Mouse (Mus musculus): Measurements from ENCODE around the gene Hs6st3.
A peak's percentile ranks its signal among the peaks of the same experiment; 100 is the strongest.
"Not testable (repeated sequence)": the region's sequence is repeated elsewhere in the genome, so short reads cannot be mapped to it uniquely, and the experiment has no call there.

Gene Hs6st3

DNA sequence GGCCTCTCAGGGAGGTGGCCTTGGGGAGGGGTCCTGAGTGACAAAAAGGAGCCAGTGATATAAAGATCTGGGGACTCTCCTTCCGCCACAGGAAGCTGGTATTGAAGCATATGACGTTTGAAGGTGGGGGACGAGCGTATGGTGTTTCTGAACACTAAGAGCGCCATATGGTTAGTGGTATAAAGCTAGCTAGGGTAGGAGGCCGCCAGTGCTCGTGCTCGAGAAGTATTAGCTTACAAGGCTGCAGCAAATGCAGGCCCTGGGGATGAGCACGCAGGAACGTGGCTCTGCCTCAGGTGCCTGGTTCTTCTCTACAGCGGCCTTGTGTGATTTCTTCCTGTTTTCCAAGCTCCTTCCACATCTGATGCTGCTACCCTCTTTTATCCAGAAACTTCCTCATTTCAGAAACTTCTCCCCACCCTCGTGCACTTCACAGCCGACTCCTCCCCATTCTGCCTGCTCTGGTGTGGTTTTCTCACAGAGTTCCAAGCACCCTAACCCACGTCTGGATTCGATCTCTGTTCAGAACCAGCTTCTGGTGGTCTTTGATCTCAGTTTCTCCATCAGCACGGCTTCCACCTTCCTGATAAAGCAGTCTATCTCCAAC lies 110.0 kb downstream of the Hs6st3 start:
- ATAC-seq (ENCODE audit: low TSS enrichment), result peak; percentile 94

DNA sequence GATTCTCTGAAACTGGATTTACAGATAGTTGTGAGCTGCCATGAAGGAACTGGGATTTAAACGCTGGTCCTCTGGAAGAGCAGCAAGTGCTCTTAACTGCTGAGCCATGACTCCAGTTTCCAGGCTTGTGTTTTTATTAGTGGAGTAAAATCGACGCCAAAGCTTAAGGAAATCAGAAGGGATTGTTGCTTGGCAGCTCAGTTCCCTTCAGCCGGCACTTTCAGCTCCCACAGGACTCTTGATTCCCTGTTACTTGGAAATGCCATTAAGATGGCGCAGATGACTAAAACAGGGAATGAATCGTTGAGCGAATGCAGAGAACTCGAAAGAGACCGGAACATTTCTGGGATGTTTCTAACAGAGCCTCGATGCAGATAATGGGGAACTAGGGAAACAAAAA lies 112.2 kb downstream of the Hs6st3 start:
- ATAC-seq (ENCODE audit: low TSS enrichment), result no peak

DNA sequence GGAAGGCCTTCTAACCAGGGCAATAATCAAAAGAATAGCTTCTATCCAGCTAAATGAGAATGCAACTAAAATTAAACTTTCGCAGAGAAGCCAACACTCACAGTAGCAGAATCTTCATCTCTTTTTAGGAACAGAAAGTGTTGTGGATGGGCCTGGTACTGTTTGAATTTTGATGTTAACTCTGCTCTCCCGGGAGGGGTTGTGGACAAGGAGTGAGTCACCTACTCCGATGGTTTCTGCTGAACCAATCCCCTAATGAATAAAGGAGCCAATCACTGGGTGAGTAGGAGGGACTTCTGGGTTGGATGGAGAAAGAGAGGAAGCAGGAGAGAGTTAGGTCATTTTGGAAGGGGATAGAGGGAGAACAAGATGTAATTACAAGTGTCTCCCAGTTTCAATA lies 117.3 kb downstream of the Hs6st3 start:
- peak; percentile 94 for ATAC-seq (ENCODE audit: low TSS enrichment)

DNA sequence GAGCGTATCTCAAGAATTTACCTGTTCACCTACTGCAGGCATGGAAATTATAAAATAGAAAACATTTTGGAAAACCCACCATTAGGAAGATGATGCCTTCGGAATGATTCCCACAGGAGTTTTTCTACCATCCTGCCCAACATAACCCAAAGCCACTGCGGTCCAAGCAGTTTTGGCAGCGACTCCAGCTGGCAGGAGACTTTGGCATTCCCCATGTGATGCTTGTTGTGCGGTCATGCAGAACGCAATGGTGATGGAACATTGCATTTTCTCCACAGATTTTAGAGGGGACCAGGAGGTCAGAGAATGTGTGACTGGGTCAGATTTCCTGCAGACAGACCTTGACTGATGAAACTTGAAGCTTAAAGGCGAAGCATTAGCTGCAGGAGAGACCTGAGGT lies 118.9 kb downstream of the Hs6st3 start:
- ATAC-seq (ENCODE audit: low TSS enrichment), result no peak

DNA sequence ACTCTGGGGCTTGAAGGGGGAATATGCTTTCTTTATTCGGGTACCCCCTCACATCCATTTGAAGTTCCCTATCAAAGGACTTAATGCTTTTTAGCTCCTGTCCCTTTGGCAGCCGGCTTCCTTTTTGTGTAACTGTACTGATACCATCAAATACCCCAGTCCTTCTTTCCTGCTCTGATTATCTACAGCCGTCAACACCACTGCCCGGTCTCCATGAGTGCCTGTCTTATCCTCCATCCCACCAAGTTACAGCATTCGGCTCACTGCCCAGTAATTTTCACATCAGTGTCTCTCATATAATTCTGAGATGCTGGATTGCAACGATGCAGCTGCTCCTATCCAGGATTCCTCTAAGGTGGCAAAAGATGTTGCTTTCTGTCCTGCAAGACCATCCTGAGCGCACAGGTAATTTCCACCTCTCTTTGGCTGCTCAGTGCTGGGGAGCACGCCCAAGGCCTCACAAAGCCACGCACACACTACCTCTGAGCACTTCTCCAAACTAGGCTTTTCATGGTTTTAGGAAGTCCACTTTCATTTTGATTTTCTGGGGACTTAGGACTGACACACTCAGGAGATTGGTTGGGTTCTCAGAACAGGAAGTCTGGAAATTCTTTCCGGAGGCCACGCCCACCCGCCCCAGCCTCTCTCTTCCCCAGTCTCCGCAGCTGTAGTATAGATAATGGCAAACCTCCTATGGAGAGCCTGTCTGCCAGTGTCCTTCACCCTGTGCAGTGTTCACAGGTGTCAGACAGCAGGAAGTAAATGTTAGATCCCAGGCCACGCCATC lies 122.2 kb downstream of the Hs6st3 start:
- no peak for ATAC-seq (ENCODE audit: low TSS enrichment)

DNA sequence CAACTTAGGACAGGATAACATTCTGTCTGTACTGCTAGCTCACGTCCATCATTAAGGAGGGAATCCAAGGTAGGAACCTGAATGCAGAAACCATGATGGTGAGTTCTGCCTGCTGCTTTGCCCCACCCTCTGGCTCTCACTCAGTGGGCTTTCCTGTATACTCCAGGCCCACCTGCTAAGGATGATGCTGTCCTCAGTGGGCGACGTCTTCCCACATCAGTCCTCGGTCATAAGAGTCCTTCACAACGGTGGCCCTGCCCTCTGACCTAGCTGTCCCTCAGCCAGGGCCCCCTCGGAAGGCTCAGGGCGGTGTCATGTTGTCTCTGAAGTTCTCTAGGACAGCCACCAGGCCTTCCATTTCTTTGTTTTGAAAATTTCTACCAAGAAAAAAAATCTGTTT lies 128.2 kb downstream of the Hs6st3 start:
- no peak for ATAC-seq (ENCODE audit: low TSS enrichment)

DNA sequence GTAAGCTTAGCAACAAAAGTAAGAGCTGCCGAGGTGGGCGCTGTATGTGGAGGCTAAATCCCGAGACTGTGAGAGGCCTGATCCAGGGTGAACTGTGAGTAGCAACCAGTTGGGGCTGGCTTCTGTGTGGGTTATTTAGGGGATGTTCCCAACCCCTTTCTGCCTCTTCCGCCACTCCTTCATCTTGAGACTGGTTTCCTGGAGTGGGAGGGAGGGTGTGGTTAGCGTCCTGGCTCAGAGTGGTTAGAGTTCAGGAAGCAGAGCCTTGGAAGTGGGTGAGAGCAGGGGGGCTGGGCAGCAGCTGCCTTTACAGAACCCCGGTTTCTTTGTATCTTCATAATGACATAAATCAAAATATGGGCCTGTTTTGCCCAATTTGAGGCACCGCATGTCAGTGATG lies 134.9 kb downstream of the Hs6st3 start:
- 0 out of 2 replicates have a peak, but pooled peaks have one; percentile 35 for ATAC-seq (ENCODE audit: low TSS enrichment)

DNA sequence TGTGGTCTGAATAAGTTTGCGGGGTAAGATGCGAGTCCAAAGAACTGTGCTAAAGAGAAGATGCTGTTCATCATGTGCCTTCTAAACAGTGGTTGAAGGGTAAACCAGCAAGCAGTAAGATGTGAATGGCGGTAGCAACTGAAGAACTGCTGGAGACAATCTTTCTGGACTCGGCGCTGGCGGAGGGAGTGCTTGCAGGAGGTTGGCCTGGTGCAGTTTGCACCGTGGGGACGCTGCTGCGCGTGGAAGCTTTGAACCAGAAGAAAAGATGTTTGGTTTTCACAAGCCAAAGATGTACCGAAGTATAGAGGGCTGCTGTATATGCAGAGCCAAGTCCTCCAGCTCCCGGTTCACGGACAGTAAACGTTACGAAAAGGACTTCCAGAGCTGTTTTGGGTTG lies 140.0 kb downstream of the Hs6st3 start:
- ATAC-seq (ENCODE audit: low TSS enrichment), result not testable (repeated sequence)

DNA sequence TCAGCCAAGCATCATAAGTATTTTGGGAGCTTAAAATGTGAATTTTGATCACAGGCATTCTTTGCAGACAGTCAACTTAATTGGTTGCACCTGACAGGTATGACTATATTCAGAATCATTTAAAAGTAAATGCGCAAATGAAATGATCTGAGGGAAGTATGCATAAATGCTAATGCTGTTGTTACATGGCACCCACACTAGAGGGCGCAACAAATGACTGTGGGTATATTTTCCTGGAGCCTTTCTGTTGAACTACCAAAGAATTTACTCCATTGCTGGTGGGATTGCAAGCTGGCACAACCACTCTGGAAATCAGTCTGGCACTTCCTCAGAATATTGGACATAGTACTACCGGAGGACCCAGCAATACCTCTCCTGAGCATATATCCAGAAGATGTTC lies 145.8 kb downstream of the Hs6st3 start:
- no peak for ATAC-seq (ENCODE audit: low TSS enrichment)

DNA sequence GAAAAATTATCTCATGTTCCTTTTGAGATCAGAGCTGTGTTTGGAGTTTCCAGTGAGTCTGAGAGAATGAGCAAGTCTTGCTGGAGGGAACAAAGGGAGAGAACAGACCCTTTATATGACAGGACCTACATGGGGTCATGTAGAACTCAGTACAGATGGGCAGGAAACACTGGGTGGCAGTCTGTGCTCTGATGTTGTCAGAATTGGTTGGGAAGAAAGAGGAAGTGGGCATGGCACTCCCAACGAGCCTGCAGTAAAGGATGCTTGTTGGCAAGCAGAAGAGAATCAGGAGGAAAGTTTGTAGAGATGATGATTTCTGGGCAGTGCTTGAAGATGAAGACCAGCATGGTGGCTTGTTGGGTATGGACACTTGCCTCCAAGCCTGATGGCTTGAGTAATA lies 151.5 kb downstream of the Hs6st3 start:
- no peak for ATAC-seq (ENCODE audit: low TSS enrichment)

DNA sequence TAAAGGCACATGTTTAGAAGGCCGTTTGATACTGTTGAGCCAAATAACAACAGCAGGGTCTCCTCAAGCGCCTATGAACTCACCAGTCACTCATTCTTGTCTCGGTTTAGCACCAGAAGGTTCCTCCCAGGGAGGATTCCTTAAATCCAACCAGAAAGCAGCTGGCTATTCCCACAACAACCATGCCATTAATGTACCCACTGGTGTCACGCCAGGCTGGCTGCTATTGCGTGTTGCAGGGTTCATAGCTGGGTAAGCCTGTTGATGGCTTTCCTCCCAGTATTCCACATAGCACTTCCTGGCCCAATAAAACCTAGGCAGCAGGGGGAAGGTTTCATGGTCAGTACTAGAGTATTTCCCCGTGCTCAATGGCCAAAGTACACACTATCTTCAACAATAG lies 155.9 kb downstream of the Hs6st3 start:
- no peak for ATAC-seq (ENCODE audit: low TSS enrichment)

DNA sequence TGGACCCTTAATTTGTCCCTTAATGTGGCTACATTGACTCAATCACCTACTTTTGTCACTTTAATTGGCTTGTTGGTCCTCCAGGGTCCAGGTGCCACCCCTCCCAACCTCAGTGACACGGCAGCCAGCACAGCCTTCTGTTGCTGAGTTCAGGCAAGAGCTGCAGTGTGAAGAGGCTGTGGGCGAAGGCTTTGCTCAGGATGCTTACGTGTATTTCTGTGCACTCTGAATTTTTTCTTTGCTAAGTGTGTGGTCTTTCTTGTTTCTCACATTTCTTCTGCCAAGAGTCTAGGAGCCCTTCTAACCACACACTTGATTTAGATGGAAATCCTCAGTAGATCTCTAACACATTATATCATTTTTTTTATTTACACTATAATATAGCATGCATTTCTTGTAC lies 168.3 kb downstream of the Hs6st3 start:
- peak; percentile 82 for ATAC-seq (ENCODE audit: low TSS enrichment)

DNA sequence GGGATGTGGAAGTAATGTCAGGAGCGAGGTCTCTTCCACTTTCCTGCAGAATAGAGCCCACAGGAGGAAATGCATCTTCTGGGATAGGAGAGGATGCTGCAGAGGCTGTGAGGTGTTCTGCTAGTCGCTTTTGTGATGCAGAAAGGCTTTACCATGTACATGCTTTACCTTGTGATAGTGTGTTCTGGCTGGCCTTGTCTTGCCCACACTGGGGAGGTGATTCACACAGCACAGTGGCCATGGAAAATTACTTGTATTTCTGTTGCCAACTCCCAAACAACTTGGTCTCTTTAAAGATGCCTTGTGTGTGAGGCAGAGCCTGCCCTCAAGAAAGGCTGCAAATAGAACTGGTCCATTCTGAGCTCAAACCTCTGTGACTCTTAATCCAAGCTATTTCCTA lies 180.2 kb downstream of the Hs6st3 start:
- ATAC-seq (ENCODE audit: low TSS enrichment), result peak; percentile 55

DNA sequence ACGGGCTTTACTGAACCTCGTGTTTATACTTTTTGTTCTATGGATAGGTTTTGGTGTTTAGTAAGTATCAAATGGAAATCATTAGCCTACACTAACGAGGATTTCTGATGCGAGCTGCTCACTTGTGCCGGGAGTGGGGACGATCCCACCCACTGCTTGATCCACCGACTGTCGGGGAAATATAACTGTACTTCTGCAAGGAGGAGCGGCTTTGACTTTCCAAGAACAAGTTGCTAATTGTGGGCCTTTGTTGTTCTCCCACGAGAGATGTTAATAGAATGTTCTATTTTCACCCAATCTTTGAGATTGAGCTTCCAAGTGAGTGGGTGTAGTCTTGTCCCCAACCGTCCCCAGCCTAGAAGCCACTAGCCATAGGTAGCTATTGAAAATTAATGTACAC lies 209.1 kb downstream of the Hs6st3 start:
- peak; percentile 90 for ATAC-seq (ENCODE audit: low TSS enrichment)

DNA sequence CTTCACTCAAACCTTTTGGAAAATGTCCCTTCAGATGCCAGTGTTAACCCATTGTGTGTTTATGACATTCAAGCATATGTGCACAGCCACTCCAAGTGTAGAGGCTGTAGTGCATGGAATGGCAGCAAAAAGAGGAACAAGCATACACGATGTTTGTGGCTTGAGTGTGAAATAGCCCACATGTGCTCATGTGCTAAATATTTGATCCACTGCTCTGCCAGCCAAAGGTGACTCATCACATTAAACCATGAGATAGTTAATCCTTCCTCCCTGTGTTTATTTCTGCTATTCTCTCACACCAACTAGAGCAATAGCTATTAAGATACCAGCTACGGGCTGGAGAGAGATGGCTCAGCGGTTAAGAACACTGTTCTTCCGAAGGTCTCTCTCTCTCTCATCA lies 223.3 kb downstream of the Hs6st3 start:
- ATAC-seq (ENCODE audit: low TSS enrichment), result no peak

DNA sequence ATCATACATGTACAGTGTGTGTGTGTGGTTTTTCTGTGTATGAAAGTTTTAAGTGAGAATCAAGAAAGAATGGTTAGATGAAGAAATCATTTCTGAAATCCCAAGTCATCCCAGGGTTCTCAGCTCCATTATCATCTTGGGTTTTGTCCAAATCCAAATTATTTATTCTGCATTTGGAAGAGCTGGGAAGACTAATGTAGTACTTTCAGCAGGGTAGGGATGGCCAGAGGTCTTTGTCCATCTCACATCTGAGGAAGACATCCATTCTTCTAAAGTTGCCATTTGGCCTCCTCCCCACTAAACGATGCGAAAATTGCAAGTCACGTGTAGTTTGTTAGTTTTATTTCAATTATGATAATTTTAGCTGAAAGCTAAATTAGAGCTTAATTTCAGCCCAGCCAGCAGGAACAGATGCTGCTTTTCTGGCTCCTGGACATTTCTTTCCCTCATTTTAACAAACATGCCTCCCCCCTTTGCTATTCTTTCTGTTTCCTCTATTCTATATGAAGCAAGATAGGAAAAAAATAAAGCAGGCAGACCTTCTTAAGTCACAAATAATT lies 229.8 kb downstream of the Hs6st3 start:
- ATAC-seq (ENCODE audit: low TSS enrichment), result no peak

DNA sequence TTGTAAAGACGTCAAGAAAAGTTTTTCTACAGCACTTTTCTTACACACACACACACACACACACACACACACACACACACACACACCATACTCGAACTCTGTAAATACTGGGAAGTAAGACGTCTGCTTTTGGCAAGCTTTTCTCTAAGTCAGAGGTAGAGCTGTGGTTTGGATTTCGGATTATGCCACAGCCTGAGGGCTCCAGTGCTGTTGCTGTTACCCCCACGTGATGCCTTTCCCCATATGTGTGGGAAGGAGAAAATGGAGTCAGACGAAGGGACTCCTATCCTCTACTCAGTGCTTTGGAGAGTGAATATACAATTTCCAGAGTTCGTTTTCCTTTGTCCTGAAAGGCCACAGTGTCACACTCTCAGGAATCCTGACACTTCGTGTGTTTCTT lies 231.1 kb downstream of the Hs6st3 start:
- peak; percentile 16 for ATAC-seq (ENCODE audit: low TSS enrichment)

DNA sequence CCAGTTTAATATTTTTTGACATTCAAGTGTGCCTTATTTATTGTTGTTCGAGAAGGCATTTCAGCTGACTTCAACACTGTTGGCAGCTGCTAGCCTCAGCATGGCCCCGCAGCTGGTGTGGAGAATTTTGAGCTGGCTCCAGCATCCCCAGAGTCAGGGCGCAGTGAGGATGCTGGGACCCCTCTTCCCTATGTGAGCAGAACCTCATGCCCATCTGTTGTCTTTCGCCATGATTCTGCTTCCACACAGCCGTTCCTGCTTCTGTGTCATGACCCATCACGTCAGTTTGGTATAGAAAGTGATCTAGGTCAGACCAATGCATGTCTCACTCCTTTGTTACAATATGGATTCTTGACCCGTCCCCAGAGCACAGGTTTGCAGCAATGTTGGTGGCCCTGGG lies 231.9 kb downstream of the Hs6st3 start:
- 0 out of 2 replicates have a peak, but pooled peaks have one; percentile 25 for ATAC-seq (ENCODE audit: low TSS enrichment)

DNA sequence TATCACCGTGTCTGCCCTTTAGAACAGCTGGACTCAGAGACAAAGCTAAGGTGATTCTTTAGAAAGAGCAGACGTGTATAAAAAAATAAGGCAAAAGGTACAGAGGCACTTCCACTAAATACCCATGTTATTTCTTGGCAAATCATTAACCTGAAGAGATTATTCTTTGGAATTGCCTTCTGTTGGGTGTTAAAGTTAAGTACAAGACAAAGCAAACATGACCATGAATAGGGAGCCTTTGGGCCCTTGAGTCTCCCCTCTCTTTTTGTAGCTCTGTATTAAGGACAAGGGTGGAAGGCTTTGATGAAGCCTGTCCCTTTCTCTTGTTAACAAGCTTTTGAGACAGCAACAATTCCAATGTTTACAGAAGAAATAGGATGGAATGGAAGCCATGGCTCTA lies 241.2 kb downstream of the Hs6st3 start:
- ATAC-seq (ENCODE audit: low TSS enrichment), result no peak

DNA sequence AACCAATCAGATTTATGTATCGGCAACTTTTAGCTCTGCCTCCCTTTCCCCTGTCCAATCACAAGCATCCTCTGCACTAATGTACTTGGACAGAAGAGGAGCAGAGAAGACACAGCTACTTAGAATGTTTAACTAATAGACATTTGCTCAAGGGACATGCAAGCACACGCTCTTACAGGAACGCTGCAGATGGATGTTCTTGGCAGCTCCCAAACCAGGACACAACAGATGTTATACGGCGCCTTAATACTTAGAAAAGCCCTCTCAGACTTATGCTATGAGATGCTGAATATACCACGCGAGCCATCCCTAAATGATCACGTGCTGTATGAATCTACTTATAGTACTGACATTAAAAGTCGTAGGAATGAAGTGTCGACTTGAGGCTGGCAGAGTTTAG lies 263.5 kb downstream of the Hs6st3 start:
- ATAC-seq (ENCODE audit: low TSS enrichment), result peak; percentile 72

DNA sequence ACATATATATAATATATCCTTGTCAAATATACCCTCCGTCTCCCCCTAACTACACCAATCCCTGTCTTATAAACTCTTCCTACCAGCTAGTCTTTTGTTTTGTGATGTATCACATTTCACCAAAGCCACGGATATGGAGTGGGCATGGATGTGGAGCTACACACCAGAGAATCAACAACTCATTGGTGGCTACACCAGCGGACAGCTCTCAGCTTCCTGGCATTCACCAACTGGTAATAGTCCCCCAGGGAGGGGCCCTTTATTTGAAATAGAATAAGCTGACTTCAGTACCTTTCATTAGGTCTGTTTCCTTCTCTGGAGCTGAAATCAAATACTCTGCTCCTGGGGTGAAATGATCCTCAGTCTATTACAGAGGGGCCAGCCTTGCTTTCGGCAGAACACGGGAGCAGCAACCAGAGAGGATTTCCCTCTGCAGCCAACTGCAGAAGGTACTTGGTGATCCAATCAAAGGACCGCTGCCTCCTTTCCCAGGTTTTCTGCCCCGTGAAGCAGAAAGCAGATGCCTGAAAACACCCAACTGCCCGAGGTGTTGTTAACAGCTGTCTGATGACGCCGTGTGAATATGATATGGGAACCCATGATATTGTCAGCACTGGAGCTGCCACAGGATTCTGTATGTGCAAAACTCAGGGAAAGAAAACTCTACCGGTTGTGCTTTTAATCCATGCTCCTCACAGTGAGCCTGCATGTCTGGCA lies 271.4 kb downstream of the Hs6st3 start:
- no peak for ATAC-seq (ENCODE audit: low TSS enrichment)

DNA sequence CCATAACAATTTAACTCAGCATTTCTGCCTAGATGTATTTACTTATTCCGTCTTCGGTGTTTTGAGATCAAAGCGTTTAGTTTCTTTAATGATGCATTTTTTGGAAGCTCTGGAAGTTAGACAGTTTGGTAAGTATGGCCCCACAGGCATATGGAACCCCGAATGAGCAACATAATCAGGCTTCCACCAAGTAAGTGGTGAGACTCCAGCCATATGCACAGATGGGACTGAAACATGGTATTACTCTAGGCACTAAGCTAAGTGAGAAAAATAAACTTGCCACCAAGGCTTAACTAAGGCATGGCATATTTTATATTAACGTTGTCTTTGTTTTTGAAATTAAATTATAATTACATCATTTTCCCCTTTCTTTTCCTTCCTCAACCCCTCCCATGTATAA lies 284.8 kb downstream of the Hs6st3 start:
- no peak for ATAC-seq (ENCODE audit: low TSS enrichment)

DNA sequence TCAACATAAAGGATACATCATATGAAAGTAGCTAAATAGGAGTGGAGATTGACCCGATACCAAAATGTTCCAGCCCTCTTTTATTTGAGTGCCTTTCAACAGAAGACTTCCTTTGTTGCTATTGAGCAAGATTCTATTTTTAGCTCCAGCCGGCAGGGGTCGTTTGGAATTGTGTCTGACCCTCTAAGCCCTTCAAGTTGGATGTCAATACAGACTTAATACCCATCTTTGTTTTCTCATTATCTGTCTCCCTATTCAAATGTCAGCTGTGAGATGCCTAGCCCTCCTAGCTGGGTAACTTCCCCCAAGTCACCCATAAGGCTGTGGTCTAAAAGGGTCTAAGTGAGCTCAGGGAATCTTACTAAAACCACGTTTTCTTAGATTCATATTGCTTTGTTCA lies 312.3 kb downstream of the Hs6st3 start:
- ATAC-seq (ENCODE audit: low TSS enrichment), result no peak
